Mouse (Mus musculus) brain, embryonic 14.5 days (tissue): Measurements from ENCODE around the gene Sdk1.

Source experiments
- CTCF ChIP-seq: fragments of 200-500 bp; IDR thresholded peaks from 2 replicates; pipeline ENCODE4 v1.5.1; 2012; ENCODE audit warnings: inconsistent platforms, mild to moderate bottlenecking, moderate library complexity, borderline replicate concordance; ENCODE audit not compliant: insufficient read depth, insufficient read length; ENCODE audit errors: extremely low read depth
- POLR2A ChIP-seq: fragments of 200-500 bp; IDR thresholded peaks from 2 replicates; pipeline ENCODE4 v1.6.1; 2012; ENCODE audit warnings: mild to moderate bottlenecking, inconsistent platforms, borderline replicate concordance; ENCODE audit not compliant: poor library complexity, insufficient read depth, insufficient read length, severe bottlenecking; ENCODE audit errors: extremely low read depth

DNA sequence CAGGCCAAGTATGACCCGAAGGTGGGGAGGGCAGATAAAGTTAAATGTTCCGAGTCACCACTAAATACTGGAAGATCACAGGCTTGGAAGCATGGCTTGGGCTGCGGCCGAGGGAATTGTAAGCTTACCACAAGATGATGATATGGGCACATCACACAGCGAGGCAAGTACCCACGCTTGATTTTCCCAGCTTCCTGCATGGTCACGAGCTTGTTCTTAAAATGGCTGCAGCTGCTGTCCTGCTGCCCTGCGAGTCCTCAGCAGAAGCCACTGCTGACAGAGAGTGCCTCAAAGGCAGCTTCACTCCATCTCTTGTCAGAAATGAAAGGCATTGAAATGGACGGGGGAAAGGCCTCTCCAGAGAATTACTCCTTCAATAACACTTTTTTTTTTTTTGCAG is 697.7 kb downstream of the Sdk1 start:
- TF ChIP-seq POLR2A (no peak), CTCF (no peak)
